Comparison of ENCODE assay signal across 35 mouse cellular contexts in genomic region chr8:105648929-105649328, GRCm38 (mm10). TPM values are rescaled to one million over a fixed set of nuclear protein-coding genes. Genes with fewer than 3 reads are reported as not detected.
"Had no signal": no experiment of that assay in that cellular context is flagged by ENCODE, and none has a peak within 500 bp of the region (broad histone marks: within the 10 kb centered on the region; RNA-seq: fewer than 3 reads in every experiment).

No protein-coding gene starts in this region.

- H3K27ac ChIP-seq: heart, embryonic 10.5 days; heart, embryonic 13.5 days; heart, embryonic 15.5 days; hindbrain, embryonic 13.5 days; hindbrain, embryonic 15.5 days; hindbrain, postnatal 0 days; kidney, embryonic 15.5 days; kidney, postnatal 0 days; limb, embryonic 10.5 days; limb, embryonic 12.5 days; liver, embryonic 13.5 days; liver, embryonic 15.5 days had no signal

- H3K27me3 ChIP-seq: heart, embryonic 13.5 days; heart, embryonic 15.5 days; hindbrain, embryonic 13.5 days; hindbrain, embryonic 15.5 days; kidney, embryonic 15.5 days; limb, embryonic 12.5 days; liver, embryonic 13.5 days; liver, embryonic 15.5 days had no signal

- H3K9ac ChIP-seq: heart, embryonic 13.5 days; heart, embryonic 15.5 days; hindbrain, embryonic 13.5 days; hindbrain, embryonic 15.5 days; kidney, embryonic 15.5 days; limb, embryonic 12.5 days; liver, embryonic 13.5 days; liver, embryonic 15.5 days had no signal

- H3K9me3 ChIP-seq: heart, embryonic 10.5 days; heart, embryonic 15.5 days; hindbrain, embryonic 13.5 days; hindbrain, embryonic 15.5 days; kidney, embryonic 15.5 days; limb, embryonic 10.5 days; limb, embryonic 12.5 days; liver, embryonic 13.5 days; liver, embryonic 15.5 days had no signal

- DNase-seq: gastrocnemius, postnatal 14 days; gastrocnemius, postnatal 36 days; heart, adult 18-20 months; heart, postnatal 14 days; heart, postnatal 36 days; kidney, adult 11 months; kidney, adult 2 months; kidney, adult 9 months; kidney, postnatal 14 days; kidney, postnatal 36 days; layer of hippocampus, adult 9-11 months; layer of hippocampus, postnatal 36 days; liver; liver, embryonic 13.5 days had no signal

- H3K4me3 ChIP-seq: heart, embryonic 10.5 days; heart, embryonic 13.5 days; heart, embryonic 15.5 days; hindbrain, embryonic 13.5 days; hindbrain, embryonic 15.5 days; kidney, embryonic 15.5 days; limb, embryonic 10.5 days; limb, embryonic 12.5 days; liver, embryonic 13.5 days; liver, embryonic 15.5 days had no signal

- H3K4me1 ChIP-seq: heart, embryonic 10.5 days; hindbrain, embryonic 15.5 days; kidney, embryonic 15.5 days; limb, embryonic 10.5 days; limb, embryonic 12.5 days; liver, embryonic 13.5 days had no signal

RNA-seq across cellular contexts. Expression of gene Agrp, which starts 11.7 kb away (rescaled TPM):
- total RNA-seq: gastrocnemius, adult 8-10 months; heart, adult 18-20 months; heart, adult 8-10 months; heart, postnatal 14 days; heart, postnatal 36 days; hematopoietic stem cell, adult 5-6 weeks; layer of hippocampus, adult 18-20 months; layer of hippocampus, postnatal 14 days; layer of hippocampus, postnatal 36 days; left cerebral cortex, adult 18-20 months; left cerebral cortex, adult 8-10 months; left cerebral cortex, postnatal 10 days; left cerebral cortex, postnatal 36 days had no signal
- polyA plus RNA-seq: liver, embryonic 11.5 days had no signal

RNA-seq across cellular contexts. Expression of gene Carmil2, which starts 37.1 kb away (rescaled TPM):
- total RNA-seq: gastrocnemius, adult 8-10 months had no signal
